Mouse (Mus musculus) telencephalon, adult 2 months (tissue): ENCODE data around the gene Ppp1ca.

ENCODE experiments used
- DNase-seq: peaks from one replicate; pipeline ENCODE4 v3.0.0-alpha.2; 2011; ENCODE audit warnings: low read depth, low spot score

The Ppp1ca gene

GRCm38 (mm10) chr19:4231253-4232185 lies 39.7 kb downstream of the Ppp1ca start, which contains the start of gene Pold4:
Gene Pold4, plus strand, starts transcription at chr19:4231899.
- DNase-seq, result peak; percentile 99

GRCm38 (mm10) chr19:4232186-4232572 lies 40.3 kb downstream of the Ppp1ca start:
- DNase-seq, result no peak

- DNase-seq, result no peak
These were observed 40.8 kb downstream of the Ppp1ca start for GRCm38 (mm10) chr19:4232651-4233050.

- DNase-seq, result no peak
These were observed 42.7 kb downstream of the Ppp1ca start for GRCm38 (mm10) chr19:4234548-4234947.

- no peak for DNase-seq
These were observed 48.4 kb downstream of the Ppp1ca start for GRCm38 (mm10) chr19:4240247-4240668.

GRCm38 (mm10) chr19:4242416-4242815 lies 50.6 kb downstream of the Ppp1ca start:
- DNase-seq, result no peak

GRCm38 (mm10) chr19:4244775-4245174 lies 52.9 kb downstream of the Ppp1ca start:
- no peak for DNase-seq
